Mouse (Mus musculus) liver, embryonic 14.5 days (tissue): ENCODE measurements around the gene Vamp2. TPM values are rescaled to one million over a fixed set of nuclear protein-coding genes. Genes with fewer than 3 reads are reported as not detected.

ENCODE experiments used
- ATAC-seq: fragments of 200-750 bp; cut with Nextera tagmentation; 2 replicates; pipeline ENCODE4 v1.8.0; 2017; ENCODE audit warnings: moderate number of reproducible peaks, mild to moderate bottlenecking, moderate library complexity; ENCODE audit not compliant: insufficient read depth
- DNase-seq, 3 experiments: peaks; one replicate each; pipeline ENCODE4 v3.0.0-alpha.2; 2012 to 2013; ENCODE audit warnings: low read depth in 3 of 3, low spot score in 3 of 3
- H3K27ac ChIP-seq: fragments of 300-500 bp; sonication (generic); 2 replicates; pipeline ENCODE4 v1.5.1; 2014; ENCODE audit warnings: moderate library complexity, mild to moderate bottlenecking, control low read depth, inconsistent platforms
- H3K27me3 ChIP-seq: fragments of 300-500 bp; sonication (generic); 2 replicates; pipeline ENCODE4 v1.6.1; 2014; ENCODE audit warnings: mild to moderate bottlenecking, low read length, moderate library complexity; ENCODE audit not compliant: control insufficient read depth, insufficient read depth
- H3K36me3 ChIP-seq: fragments of 300-500 bp; sonication (generic); replicated peaks from 2 replicates; pipeline ENCODE4 v1.6.1; 2014; ENCODE audit warnings: low read depth; ENCODE audit not compliant: control insufficient read depth, insufficient read depth
- H3K4me1 ChIP-seq, 2 experiments: fragments of 200-500 bp in 1 of 2; fragments of 300-500 bp in 1 of 2; sonication (generic) in 1 of 2; replicated peaks; 2 replicates each; pipeline ENCODE4 v1.6.1; 2012 to 2014; ENCODE audit warnings: antibody characterized with exemption in 1 of 2, inconsistent platforms in 1 of 2, low read length in 1 of 2; ENCODE audit not compliant: control insufficient read depth in 2 of 2, insufficient read depth in 2 of 2
- H3K4me2 ChIP-seq: fragments of 300-500 bp; sonication (generic); 2 replicates; pipeline ENCODE4 v1.6.1; 2014; ENCODE audit warnings: low read depth, mild to moderate bottlenecking, control low read depth, moderate library complexity
- H3K4me3 ChIP-seq, 2 experiments: fragments of 200-500 bp in 1 of 2; fragments of 300-500 bp in 1 of 2; sonication (generic) in 1 of 2; 2 replicates each; pipeline ENCODE4 v1.5.1; 2012 to 2014; ENCODE audit warnings: low read depth in 2 of 2, low read length in 2 of 2, mild to moderate bottlenecking in 2 of 2, control low read depth in 1 of 2, inconsistent platforms in 1 of 2, moderate library complexity in 1 of 2; ENCODE audit not compliant: insufficient read depth in 1 of 2
- H3K9ac ChIP-seq: fragments of 300-500 bp; sonication (generic); replicated peaks from 2 replicates; pipeline ENCODE4 v1.6.1; 2014; ENCODE audit warnings: mild to moderate bottlenecking, control low read depth, moderate library complexity
- H3K9me3 ChIP-seq: fragments of 300-500 bp; sonication (generic); 2 replicates; pipeline ENCODE4 v1.6.1; 2016; ENCODE audit warnings: low read length, mixed read lengths; ENCODE audit not compliant: control insufficient read depth
- CTCF ChIP-seq: IDR thresholded peaks from 2 replicates; pipeline ENCODE4 v1.5.1; 2016; ENCODE audit warnings: antibody characterized with exemption, low read depth, control low read depth
- EP300 ChIP-seq: IDR thresholded peaks from 2 replicates; pipeline ENCODE4 v1.6.1; 2016; ENCODE audit warnings: antibody characterized with exemption, low read depth
- WGBS: fragments of 180-500 bp; shearing (Covaris S2); extraction: QIAGEN DNeasy Blood & Tissue Kit; methylation state at CpG from one replicate; pipeline ENCODE4 v1.1.7; 2014; ENCODE audit not compliant: insufficient replicate concordance; 5-methylcytosine and 5-hydroxymethylcytosine counted together
- polyA plus RNA-seq, 2 experiments: library from polyadenylated mRNA; depleted of rRNA in 1 of 2; stranded (reverse) in 1 of 2; unstranded in 1 of 2; fragments of >200 nt; fragmentation: Nextera tagmentation in 1 of 2; extraction: Ambion mirVana in 1 of 2; gene quantifications; 2 replicates each; pipeline versions ENCODE4 v1.2.1 to v1.2.3; 2012 to 2014

Vamp2 gene
- polyA plus RNA-seq, 2 experiments = 11.4 to 23.1 TPM

DNA sequence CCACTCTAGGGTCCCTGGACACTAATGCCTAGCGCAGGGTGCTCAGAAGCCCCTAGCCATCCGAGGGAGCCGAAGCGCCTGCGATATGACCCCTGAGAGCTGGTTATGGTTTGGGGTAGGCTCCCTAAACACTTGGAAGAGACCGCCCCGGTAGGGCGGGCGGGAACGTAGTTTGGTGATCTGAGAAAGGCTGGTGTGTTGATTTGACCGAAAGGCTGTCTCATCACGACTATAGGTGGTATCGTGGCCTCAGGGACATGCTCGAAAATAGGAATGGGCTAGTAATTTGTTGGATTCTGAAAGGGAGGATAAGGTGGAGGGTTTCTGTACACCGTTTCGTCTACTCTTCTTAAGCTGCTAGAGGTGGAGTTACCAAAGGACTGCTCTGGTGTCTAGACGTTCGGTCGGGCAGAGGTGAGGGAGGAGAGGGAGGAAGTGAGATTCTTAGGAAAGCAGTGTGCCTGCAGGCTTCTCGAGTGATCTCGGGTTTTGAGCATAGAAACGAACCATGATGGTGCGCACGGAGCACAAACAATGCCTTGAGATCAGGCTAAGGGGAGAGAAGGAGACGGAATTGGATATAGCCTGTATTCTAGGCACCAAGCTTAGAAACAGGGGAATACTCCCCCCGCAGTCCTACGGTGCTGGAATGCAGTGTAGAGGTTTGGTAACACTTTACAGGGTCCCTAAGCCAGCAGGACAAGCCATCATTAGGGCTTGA, 7.4 kb downstream of the Vamp2 start:
- DNase-seq (no peak), ATAC-seq (no peak)
- Histone ChIP-seq H3K9ac (peak overlapping the region; percentile 72), H3K4me2 (peak overlapping the region; percentile 93), H3K27ac (peak overlapping the region; percentile 88), H3K9me3 (no peaks in the 10 kb centered on the region), H3K4me1 (peaks cover 38 to 48% of the 10 kb centered on the region in 2 experiments), H3K36me3 (no peaks in the 10 kb centered on the region), H3K4me3 (peak overlapping the region; percentile 64 to 72), H3K27me3 (no peaks in the 10 kb centered on the region)
- WGBS = 1% methylated on average over 27 of the region's 27 CpGs
- TF ChIP-seq CTCF (no peak), EP300 (no peak)

DNA sequence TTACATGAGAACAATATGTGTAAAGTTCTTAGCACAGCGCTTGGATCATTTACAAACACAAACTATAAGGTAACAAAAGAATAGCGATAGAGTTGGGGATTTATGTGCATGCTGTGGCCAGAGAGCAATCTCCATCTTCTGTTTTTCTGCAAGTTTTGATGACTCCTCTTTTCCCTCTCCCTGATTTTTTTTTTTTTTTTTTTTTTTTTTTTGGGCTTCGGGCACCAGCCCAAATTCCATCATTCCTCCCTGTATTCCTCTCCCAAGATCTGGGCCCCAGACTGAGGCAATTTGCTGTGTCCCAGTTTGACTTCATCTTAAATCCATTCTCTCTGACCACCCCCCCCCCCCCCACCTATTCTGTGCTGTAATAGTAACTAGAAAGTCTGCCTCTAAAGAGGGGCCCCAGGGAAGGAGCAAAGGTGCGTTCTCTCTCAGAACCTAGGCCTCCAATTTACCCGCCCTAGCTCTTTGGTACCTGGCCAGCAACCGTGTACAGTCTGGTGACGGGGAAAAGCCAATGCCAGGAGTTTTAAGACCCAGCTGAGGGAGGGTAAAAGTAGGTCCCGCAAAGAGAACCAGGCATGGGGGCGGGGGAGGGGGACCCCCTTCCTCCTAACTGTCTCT, 8.2 kb downstream of the Vamp2 start:
- no peak for DNase-seq
- ATAC-seq = no peak

DNA sequence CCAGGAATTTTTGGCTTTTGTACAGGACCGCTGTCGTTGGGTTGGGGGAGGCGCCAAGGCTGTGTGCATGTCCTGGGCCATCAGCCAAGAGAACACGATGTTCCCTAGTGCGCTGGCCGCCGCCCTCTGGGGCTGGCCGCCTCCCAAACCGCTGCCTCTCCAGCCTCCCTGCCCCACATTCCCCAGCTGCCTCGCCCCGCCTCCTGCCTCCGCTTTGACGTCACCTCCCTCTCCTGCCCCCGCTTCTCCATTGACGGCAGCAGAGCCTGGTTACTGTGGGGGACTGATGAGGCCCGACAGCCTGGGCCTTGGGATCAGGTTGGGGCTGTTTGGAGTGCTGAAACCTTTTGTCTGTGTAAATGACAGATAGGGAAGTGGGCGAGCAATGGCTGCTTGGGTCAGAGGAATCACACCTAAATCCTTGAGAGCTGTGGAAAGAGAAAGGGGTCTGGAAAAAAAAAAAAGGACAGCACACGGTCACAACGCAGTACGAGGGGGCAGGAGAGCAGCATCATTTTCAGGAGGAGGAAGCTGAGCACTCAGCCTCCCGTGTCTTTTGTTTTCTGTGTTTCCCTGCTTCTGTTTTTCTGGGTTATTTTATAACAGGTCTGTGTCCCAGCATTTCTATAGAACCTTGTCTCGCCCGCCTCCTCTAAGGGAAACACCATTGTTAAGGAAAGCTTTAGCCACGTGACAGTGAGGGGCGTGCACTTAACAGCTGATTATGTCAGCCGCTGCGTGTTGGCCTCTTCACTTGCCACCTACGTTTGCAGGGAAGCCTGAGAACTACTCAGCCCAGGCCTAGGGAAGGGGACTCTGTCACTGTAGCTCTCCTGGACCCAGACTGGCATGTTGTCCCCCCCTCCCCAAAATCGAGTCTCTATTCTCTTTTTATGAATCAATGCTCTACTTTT, 9.0 kb downstream of the Vamp2 start:
- TF ChIP-seq EP300 = peak; percentile 56; the same call in 1 of the 2 replicates
- 0 out of 2 replicates have a peak, but pooled peaks have one; percentile 10 for TF ChIP-seq CTCF
- peak overlapping the region; percentile 72 for H3K9ac ChIP-seq
- peak overlapping the region; percentile 39 to 64 for H3K4me3 ChIP-seq
- 2% methylated on average over 29 of the region's 29 CpGs for WGBS
- no peaks in the 10 kb centered on the region for H3K27me3 ChIP-seq
- no peaks in the 10 kb centered on the region for H3K9me3 ChIP-seq
- H3K27ac ChIP-seq = peak overlapping the region; percentile 84
- DNase-seq (peak; percentile 80 to 96 (median 83)), ATAC-seq (peak; percentile 32)
- H3K36me3 ChIP-seq = no peaks in the 10 kb centered on the region
- peak overlapping the region; percentile 93 for H3K4me2 ChIP-seq
- peaks cover 38 to 48% of the 10 kb centered on the region in 2 experiments for H3K4me1 ChIP-seq

More for the DNA sequence above, 8.2 kb downstream of the Vamp2 start:
- Histone ChIP-seq H3K4me3 (peak overlapping the region; percentile 64 to 72; a peak in 3 of 4 replicates), H3K9me3 (no peaks in the 10 kb centered on the region), H3K27me3 (no peaks in the 10 kb centered on the region), H3K27ac (peak overlapping the region; percentile 88), H3K4me2 (peak overlapping the region; percentile 93), H3K9ac (peak overlapping the region; percentile 72), H3K36me3 (no peaks in the 10 kb centered on the region), H3K4me1 (peaks cover 38 to 48% of the 10 kb centered on the region in 2 experiments)
- 19% methylated on average over 9 of the region's 9 CpGs for WGBS
- TF ChIP-seq EP300 = no peak
- TF ChIP-seq CTCF = no peak

DNA sequence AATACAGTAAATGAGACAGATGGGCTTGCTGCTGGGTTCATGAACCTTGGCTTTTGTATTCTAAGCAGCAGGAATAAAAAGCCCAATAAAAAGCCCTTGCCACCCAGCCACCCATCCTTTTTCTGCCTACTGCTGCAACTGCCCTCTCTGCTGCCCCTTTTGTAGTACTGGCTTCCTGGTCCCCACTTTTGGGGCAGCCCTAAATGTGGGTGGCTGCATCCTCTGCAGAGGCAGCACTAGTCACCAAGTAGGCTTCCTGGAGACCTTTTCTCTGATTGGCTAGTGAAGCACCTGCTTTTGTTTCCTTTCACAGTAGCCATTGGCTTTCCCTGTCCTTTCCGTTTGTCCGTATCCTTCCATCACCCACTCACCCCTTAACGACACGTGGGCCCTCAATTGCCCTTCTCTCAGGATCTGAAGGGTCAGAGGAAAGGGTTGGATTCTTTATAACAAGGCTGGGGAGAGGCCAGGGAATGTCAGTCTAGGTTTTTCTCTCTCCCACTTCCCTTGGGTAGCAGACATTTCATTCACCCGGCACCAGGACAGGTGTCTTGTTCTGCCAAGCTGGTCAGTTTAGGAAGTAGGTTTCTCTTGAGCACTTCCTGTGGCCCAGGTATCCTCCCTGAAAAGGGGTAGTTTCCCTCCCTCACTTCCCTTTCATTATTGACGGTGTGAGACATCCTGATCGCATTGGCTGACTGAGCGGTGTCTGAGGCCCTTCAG, 9.9 kb downstream of the Vamp2 start:
- H3K9ac ChIP-seq = no peak overlapping the region; the same call in 1 of the 2 replicates
- no peak overlapping the region for H3K4me3 ChIP-seq
- no peak for DNase-seq
- peaks cover 38 to 48% of the 10 kb centered on the region in 2 experiments for H3K4me1 ChIP-seq
- WGBS = 29% methylated on average over 8 of the region's 8 CpGs
- no peaks in the 10 kb centered on the region for H3K9me3 ChIP-seq
- H3K4me2 ChIP-seq = peak overlapping the region; percentile 93
- H3K27ac ChIP-seq = peak overlapping the region; percentile 36
- TF ChIP-seq CTCF = no peak
- TF ChIP-seq EP300 = no peak
- no peaks in the 10 kb centered on the region for H3K36me3 ChIP-seq
- no peak for ATAC-seq
- H3K27me3 ChIP-seq = no peaks in the 10 kb centered on the region
